Mouse (Mus musculus) heart, adult 2 months (tissue): ENCODE data around the gene Relch. TPM values are rescaled to one million over a fixed set of nuclear protein-coding genes. Genes with fewer than 3 reads are reported as not detected.

Experiments used
- DNase-seq, 2 experiments: peaks; one replicate each; pipeline ENCODE4 v3.0.0; 2021
- H3K27ac ChIP-seq: fragments of 200-600 bp; 2 replicates; pipeline ENCODE4 v1.8.1; 2022
- H3K27me3 ChIP-seq: fragments of 200-500 bp; 2 replicates; pipeline ENCODE4 v1.6.1; 2012; ENCODE audit warnings: mild to moderate bottlenecking, low read length, inconsistent platforms, mixed read lengths; ENCODE audit not compliant: control insufficient read depth, insufficient read depth
- H3K36me3 ChIP-seq: fragments of 200-500 bp; 2 replicates; pipeline ENCODE4 v1.6.1; 2012; ENCODE audit warnings: low read length, inconsistent platforms; ENCODE audit not compliant: control insufficient read depth, insufficient read depth
- H3K4me1 ChIP-seq: fragments of 200-500 bp; 2 replicates; pipeline ENCODE4 v1.6.1; 2011; ENCODE audit warnings: low read length; ENCODE audit not compliant: control insufficient read depth, insufficient read depth
- H3K4me3 ChIP-seq: fragments of 200-600 bp; 2 replicates; pipeline ENCODE4 v1.8.1; 2022
- H3K79me2 ChIP-seq: fragments of 200-500 bp; replicated peaks from 2 replicates; pipeline ENCODE4 v1.6.1; 2012; ENCODE audit warnings: mild to moderate bottlenecking, inconsistent platforms, low read length, moderate library complexity, mixed read lengths; ENCODE audit not compliant: control insufficient read depth, insufficient read depth
- H3K9ac ChIP-seq: fragments of 200-500 bp; 2 replicates; pipeline ENCODE4 v1.6.1; 2012; ENCODE audit warnings: low read depth, mild to moderate bottlenecking, control low read depth, inconsistent platforms, low read length, mixed read lengths
- CTCF ChIP-seq: fragments of 200-600 bp; IDR thresholded peaks from 2 replicates; pipeline ENCODE4 v1.8.1; 2022; ENCODE audit warnings: antibody characterized with exemption, mild to moderate bottlenecking, moderate library complexity
- EP300 ChIP-seq: fragments of 200-500 bp; IDR thresholded peaks from 2 replicates; pipeline ENCODE4 v1.6.1; 2011; ENCODE audit warnings: low read depth, low read length, control low read depth; ENCODE audit not compliant: insufficient read depth
- POLR2A ChIP-seq: fragments of 200-500 bp; IDR thresholded peaks from 2 replicates; pipeline ENCODE4 v1.6.1; 2011; ENCODE audit warnings: mild to moderate bottlenecking, low read depth, low read length, control low read depth; ENCODE audit not compliant: insufficient read depth
- WGBS: fragments of 180-500 bp; shearing (Covaris S2); methylation state at CpG from one replicate; pipeline ENCODE4 v1.1.7; 2018; 5-methylcytosine and 5-hydroxymethylcytosine counted together
- intact Hi-C: fragments of 180-260 bp; cut with DNase I; formaldehyde crosslinking; loops from one replicate; pipeline ENCODE4 v1.15.1; 2025
- polyA plus RNA-seq: library from polyadenylated mRNA; depleted of rRNA; stranded (reverse); fragments of >200 nt; gene quantifications from 2 replicates; pipeline ENCODE4 v1.2.3, GENCODE M21; 2012; rRNA removed
- total RNA-seq, 2 experiments: library from RNA; stranded (reverse); gene quantifications; 2 replicates each; pipeline ENCODE4 v1.2.3; 2021

The Relch gene
- total and polyA plus RNA-seq, 3 experiments = 8.4 to 21.6 (median 18.9) TPM

- H3K36me3 ChIP-seq = no peaks in the 10 kb centered on the region
- no peak overlapping the region for H3K9ac ChIP-seq
- DNase-seq = no peak
- no peaks in the 10 kb centered on the region for H3K79me2 ChIP-seq
- no peak overlapping the region for H3K27ac ChIP-seq
- no peaks in the 10 kb centered on the region for H3K27me3 ChIP-seq
- 77% methylated on average over 6 of the region's 6 CpGs for WGBS
- TF ChIP-seq EP300 (no peak), CTCF (no peak)
- H3K4me1 ChIP-seq = no peaks in the 10 kb centered on the region
- no peak overlapping the region for H3K4me3 ChIP-seq
- intact Hi-C loops = no loop called here
These were observed 136.9 kb downstream of the Relch start for GRCm38 (mm10) chr1:105800570-105800969.

- no peak for TF ChIP-seq EP300
- TF ChIP-seq CTCF = no peak
- TF ChIP-seq POLR2A = no peak
- Histone ChIP-seq H3K27ac (no peak overlapping the region), H3K4me3 (no peak overlapping the region), H3K4me1 (no peaks in the 10 kb centered on the region), H3K79me2 (no peaks in the 10 kb centered on the region), H3K27me3 (no peaks in the 10 kb centered on the region), H3K9ac (no peak overlapping the region), H3K36me3 (no peaks in the 10 kb centered on the region)
- no peak for DNase-seq
- intact Hi-C loops = no loop called here
These were observed 137.6 kb downstream of the Relch start for GRCm38 (mm10) chr1:105801252-105801651.

- no peaks in the 10 kb centered on the region for H3K79me2 ChIP-seq
- H3K36me3 ChIP-seq = no peaks in the 10 kb centered on the region
- no peak overlapping the region for H3K4me3 ChIP-seq
- no peaks in the 10 kb centered on the region for H3K4me1 ChIP-seq
- no peaks in the 10 kb centered on the region for H3K27me3 ChIP-seq
- 39% methylated on average over 6 of the region's 6 CpGs for WGBS
- H3K9ac ChIP-seq = no peak overlapping the region
- H3K27ac ChIP-seq = no peak overlapping the region
- DNase-seq = no peak
- intact Hi-C loops = no loop called here
- TF ChIP-seq CTCF (no peak), EP300 (no peak), POLR2A (no peak)
These were observed 139.3 kb downstream of the Relch start for GRCm38 (mm10) chr1:105802941-105803340.

- H3K79me2 ChIP-seq = no peaks in the 10 kb centered on the region
- no peak overlapping the region for H3K9ac ChIP-seq
- intact Hi-C loops = no loop called here
- DNase-seq = no peak
- no peaks in the 10 kb centered on the region for H3K4me1 ChIP-seq
- H3K4me3 ChIP-seq = no peak overlapping the region
- H3K27ac ChIP-seq = no peak overlapping the region
- no peaks in the 10 kb centered on the region for H3K27me3 ChIP-seq
- WGBS = 56% methylated on average over 3 of the region's 3 CpGs
- TF ChIP-seq CTCF (no peak), EP300 (no peak), POLR2A (no peak)
- H3K36me3 ChIP-seq = no peaks in the 10 kb centered on the region
These were observed 140.6 kb downstream of the Relch start for GRCm38 (mm10) chr1:105804285-105804684.

Other genes with a start within 250 kb of the Relch start
- 10 to 100 TPM; 12.5 to 13.4 TPM for gene Pign, start 184 bp upstream of the Relch start, total RNA-seq
- gene Pign, start 184 bp upstream of the Relch start, polyA plus RNA-seq = 12.8 and 18.9 TPM in 2 replicates
- gene Tnfrsf11a, start 116.9 kb downstream of the Relch start, total RNA-seq = 1 to 10 TPM; 1.4 to 1.9 TPM
- 1.2 and 1.8 TPM in 2 replicates for gene Tnfrsf11a, start 116.9 kb downstream of the Relch start, polyA plus RNA-seq